Mouse (Mus musculus) duodenum, adult 2 months (tissue): Measurements from ENCODE around the gene Ngdn. TPM values are rescaled to one million over a fixed set of nuclear protein-coding genes. Genes with fewer than 3 reads are reported as not detected.

Experiments used
- polyA plus RNA-seq: library from polyadenylated mRNA; depleted of rRNA; stranded (reverse); fragments of >200 nt; gene quantifications from 2 replicates; pipeline ENCODE4 v1.2.3, GENCODE M21; 2012; ENCODE audit warnings: low replicate concordance; rRNA removed

Ngdn gene
- 3.6 and 3.8 TPM in 2 replicates for polyA plus RNA-seq

GRCm38 (mm10) chr14:55014991-55015766, at the start of gene Ngdn:
TSS of gene Ngdn (plus strand) at chr14:55015454.

GRCm38 (mm10) chr14:54966320-54966977, 48.8 kb upstream of the Ngdn start, which contains the start of gene Myh6:
TSS of gene Myh6 (minus strand) at chr14:54966927.

GRCm38 (mm10) chr14:54976633-54977032, 38.6 kb upstream of the Ngdn start, which contains the start of gene Gm17428:
TSS of gene Gm17428 (plus strand) at chr14:54976933.

GRCm38 (mm10) chr14:54994136-54994868, 21.0 kb upstream of the Ngdn start, which contains the start of gene Myh7:
TSS of gene Myh7 (minus strand) at chr14:54994626.

Other genes starting within 250 kb of the Ngdn start
- 45.5 and 192 TPM in 2 replicates for gene Slc7a8, start 233.5 kb upstream of the Ngdn start, polyA plus RNA-seq
- not detected in 2 replicates for gene Rnf212b, start 201.3 kb upstream of the Ngdn start, polyA plus RNA-seq
- gene Homez, start 144.5 kb upstream of the Ngdn start, polyA plus RNA-seq: 1.5 and 2.0 TPM in 2 replicates
- gene Ppp1r3e, start 137.9 kb upstream of the Ngdn start, polyA plus RNA-seq: 15.5 and 18.2 TPM in 2 replicates
- 31.3 and 48.5 TPM in 2 replicates for gene Bcl2l2, start 132.1 kb upstream of the Ngdn start, polyA plus RNA-seq
- gene Gm20521, start 132.0 kb upstream of the Ngdn start, polyA plus RNA-seq: 10.4 and 10.8 TPM in 2 replicates
- 34.7 and 37.9 TPM in 2 replicates for gene Pabpn1, start 123.0 kb upstream of the Ngdn start, polyA plus RNA-seq
- gene Slc22a17, start 102.3 kb upstream of the Ngdn start, polyA plus RNA-seq: 16.9 and 36.0 TPM in 2 replicates
- gene Efs, start 89.3 kb upstream of the Ngdn start, polyA plus RNA-seq: 4.4 and 8.0 TPM in 2 replicates
- gene Il25, start 82.8 kb upstream of the Ngdn start, polyA plus RNA-seq: 0.92 TPM in 1 of 2 replicates, not detected in the other
- gene Cmtm5, start 79.2 kb upstream of the Ngdn start, polyA plus RNA-seq: 0.79 and 1.8 TPM in 2 replicates
- 0.64 TPM in 1 of 2 replicates, not detected in the other for gene Myh6, start 48.5 kb upstream of the Ngdn start, polyA plus RNA-seq
- not detected in 2 replicates for gene Gm17428, start 38.5 kb upstream of the Ngdn start, polyA plus RNA-seq
- 0.02 and 0.13 TPM in 2 replicates for gene Myh7, start 20.8 kb upstream of the Ngdn start, polyA plus RNA-seq
- 1.5 and 2.4 TPM in 2 replicates for gene Zfhx2, start 76.9 kb downstream of the Ngdn start, polyA plus RNA-seq
- gene Thtpa, start 79.3 kb downstream of the Ngdn start, polyA plus RNA-seq: 4.0 and 4.6 TPM in 2 replicates
- gene Ap1g2, start 91.1 kb downstream of the Ngdn start, polyA plus RNA-seq: 83.8 and 83.9 TPM in 2 replicates
- 0.69 and 0.84 TPM in 2 replicates for gene Jph4, start 101.5 kb downstream of the Ngdn start, polyA plus RNA-seq
- not detected in 2 replicates for gene Dhrs2, start 206.6 kb downstream of the Ngdn start, polyA plus RNA-seq